Mouse (Mus musculus) midbrain, embryonic 12.5 days (tissue): Measurements from ENCODE around the gene Mblac1. TPM values are rescaled to one million over a fixed set of nuclear protein-coding genes. Genes with fewer than 3 reads are reported as not detected.

Experiments
- ATAC-seq: fragments of 200-750 bp; cut with Nextera tagmentation; 2 replicates; pipeline ENCODE4 v1.8.0; 2017; ENCODE audit warnings: low read depth, moderate TSS enrichment, moderate library complexity; ENCODE audit not compliant: low FRiP score
- H3K27ac ChIP-seq: fragments of 300-500 bp; sonication (generic); replicated peaks from 2 replicates; pipeline ENCODE4 v1.5.1; 2016; ENCODE audit warnings: mild to moderate bottlenecking
- H3K27me3 ChIP-seq: fragments of 300-500 bp; sonication (generic); 2 replicates; pipeline ENCODE4 v1.6.1; 2016; ENCODE audit warnings: mild to moderate bottlenecking
- H3K36me3 ChIP-seq: fragments of 300-500 bp; sonication (generic); 2 replicates; pipeline ENCODE4 v1.6.1; 2016
- H3K4me1 ChIP-seq: fragments of 300-500 bp; sonication (generic); 2 replicates; pipeline ENCODE4 v1.6.1; 2016
- H3K4me2 ChIP-seq: fragments of 300-500 bp; sonication (generic); replicated peaks from 2 replicates; pipeline ENCODE4 v1.6.1; 2016; ENCODE audit warnings: mild to moderate bottlenecking, moderate library complexity
- H3K4me3 ChIP-seq: fragments of 300-500 bp; sonication (generic); 2 replicates; pipeline ENCODE4 v1.5.1; 2016; ENCODE audit warnings: mild to moderate bottlenecking
- H3K9ac ChIP-seq: fragments of 300-500 bp; sonication (generic); replicated peaks from 2 replicates; pipeline ENCODE4 v1.6.1; 2016; ENCODE audit warnings: mild to moderate bottlenecking, moderate library complexity
- H3K9me3 ChIP-seq: fragments of 300-500 bp; sonication (generic); 2 replicates; pipeline ENCODE4 v1.6.1; 2016; ENCODE audit warnings: mild to moderate bottlenecking
- WGBS: fragments of 180-500 bp; shearing (Covaris S2); methylation state at CpG from one replicate; pipeline ENCODE4 v1.1.7; 2016; 5-methylcytosine and 5-hydroxymethylcytosine counted together
- polyA plus RNA-seq: library from polyadenylated mRNA; unstranded; fragments of >200 nt; fragmentation: Nextera tagmentation; extraction: Ambion mirVana; gene quantifications from 2 replicates; pipeline ENCODE4 v1.2.1, GENCODE M21; 2016

Mblac1 gene
- polyA plus RNA-seq = 11.6 and 12.2 TPM in 2 replicates

DNA sequence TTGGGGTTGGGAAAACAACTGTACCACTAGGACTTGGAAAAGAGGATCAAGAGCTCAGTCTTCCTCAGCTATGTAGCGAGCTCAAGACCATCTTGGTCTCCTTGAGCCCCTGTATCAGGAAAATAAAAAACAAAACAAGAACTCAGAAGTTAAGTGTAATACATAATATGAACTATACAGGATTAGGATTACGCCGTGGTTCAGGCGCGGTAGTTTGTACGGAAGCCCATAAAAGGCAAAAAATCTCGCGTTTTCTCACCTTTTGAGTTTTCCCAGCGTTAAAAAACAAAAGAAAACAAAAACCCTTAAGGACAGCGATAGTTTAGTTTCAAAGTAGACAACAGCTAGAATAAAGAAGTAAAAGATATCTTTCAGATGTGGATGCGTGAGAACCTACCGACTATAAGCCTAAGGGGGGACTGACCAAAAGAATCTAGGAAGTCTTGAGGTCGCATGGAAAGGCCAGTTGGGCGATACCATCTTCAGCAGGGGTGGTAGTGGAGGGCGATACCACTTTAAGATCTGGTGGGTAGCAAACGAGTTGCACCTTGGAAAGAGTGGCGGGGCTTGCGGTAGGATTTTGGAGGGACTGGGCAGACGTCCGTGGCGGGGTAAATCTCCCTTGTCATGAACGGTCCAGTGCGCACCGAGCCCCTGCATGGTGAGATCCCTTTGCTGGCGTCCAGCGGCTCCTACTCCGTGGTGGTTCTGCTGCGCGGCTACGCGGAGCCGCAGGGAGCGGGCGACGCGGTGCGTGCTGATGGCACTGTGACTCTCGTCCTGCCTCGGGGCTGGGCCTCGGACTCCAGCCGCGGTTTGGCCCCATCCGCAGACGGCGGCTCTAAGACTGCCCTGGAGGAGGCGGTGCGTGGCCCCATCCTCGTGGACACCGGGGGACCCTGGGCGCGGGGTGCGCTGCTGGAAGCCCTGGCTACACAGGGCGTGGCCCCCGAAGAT, at the start of gene Mblac1:
Mblac1 (plus strand) TSS at position 544 of the 957 bp plus-strand sequence.
- Histone ChIP-seq H3K27me3 (no peaks in the 10 kb centered on the region), H3K9me3 (no peaks in the 10 kb centered on the region), H3K9ac (peak within 1 kb of the TSS; percentile 83), H3K36me3 (peaks cover 35% of the 10 kb centered on the region), H3K4me3 (peak within 1 kb of the TSS; percentile 60), H3K4me1 (peaks cover 9% of the 10 kb centered on the region; the same call in 1 of the 2 replicates), H3K27ac (peak within 1 kb of the TSS; percentile 84), H3K4me2 (peak within 1 kb of the TSS; percentile 94)
- ATAC-seq = peak; percentile 84
- WGBS = 10% methylated on average over 54 of the region's 54 CpGs

DNA sequence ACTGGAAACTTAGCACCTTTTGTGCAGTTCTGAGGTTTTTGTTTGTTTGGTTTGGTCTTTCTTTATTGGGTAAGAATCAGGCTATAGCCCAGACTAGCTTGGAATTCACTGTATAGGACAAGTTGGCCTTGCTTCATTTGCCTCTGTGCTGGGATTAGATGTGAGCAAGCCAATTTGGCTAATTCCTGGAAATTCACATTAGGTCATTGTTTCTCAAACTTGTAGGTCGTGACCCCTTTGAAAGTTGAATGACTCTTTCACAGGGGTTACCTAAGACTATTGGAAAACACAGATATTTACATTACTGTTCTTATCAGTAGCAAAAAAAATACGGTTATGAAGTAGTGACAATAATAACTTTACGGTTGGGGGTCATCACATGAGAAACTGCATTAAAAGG, 39.7 kb upstream of the Mblac1 start:
- H3K27ac ChIP-seq = no peak overlapping the region

DNA sequence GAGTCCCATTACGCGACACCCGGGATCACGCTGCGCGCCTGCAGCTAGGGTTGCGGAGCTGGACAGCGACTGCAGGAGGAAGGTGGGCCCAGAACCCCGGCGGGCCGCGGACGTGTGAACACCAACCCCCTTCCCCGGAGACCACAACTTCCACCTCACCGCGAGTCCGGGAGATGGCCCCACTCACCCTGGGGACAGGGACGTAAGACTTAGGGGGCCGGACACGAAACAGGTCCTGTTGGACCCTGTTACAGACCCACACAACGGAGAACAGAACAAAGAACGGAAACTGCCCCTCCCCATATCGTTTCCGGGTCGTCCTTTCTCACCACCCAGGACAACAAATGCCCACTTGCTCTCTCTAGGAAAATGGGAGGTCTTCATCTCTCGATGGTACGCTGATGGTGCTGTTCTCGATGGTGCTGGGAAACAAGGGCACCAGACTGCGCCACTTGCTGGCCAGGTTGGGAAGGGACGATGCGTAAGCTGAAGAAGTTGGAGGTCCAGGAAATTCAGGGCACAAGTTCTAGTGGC, 38.6 kb upstream of the Mblac1 start, which contains the start of gene Zfp113:
Zfp113 (minus strand) TSS at position 302 of the 534 bp plus-strand sequence.
- Histone ChIP-seq H3K9ac (peak within 1 kb of the TSS; percentile 81), H3K4me3 (peak within 1 kb of the TSS; percentile 69), H3K4me1 (peaks cover 9% of the 10 kb centered on the region), H3K36me3 (peaks cover 22% of the 10 kb centered on the region), H3K27me3 (no peaks in the 10 kb centered on the region), H3K4me2 (peak within 1 kb of the TSS; percentile 71), H3K27ac (peak within 1 kb of the TSS; percentile 94), H3K9me3 (no peaks in the 10 kb centered on the region)
- ATAC-seq = peak; percentile 96
- WGBS = 0% methylated on average over 31 of the region's 31 CpGs

More for the DNA sequence above, 39.7 kb upstream of the Mblac1 start:
- Histone ChIP-seq H3K4me1 (peaks cover 9% of the 10 kb centered on the region), H3K9ac (peak overlapping the region; percentile 81), H3K36me3 (peaks cover 28% of the 10 kb centered on the region), H3K9me3 (no peaks in the 10 kb centered on the region), H3K4me3 (peak overlapping the region; percentile 69), H3K27me3 (no peaks in the 10 kb centered on the region), H3K4me2 (peak overlapping the region; percentile 71)
- ATAC-seq = no peak
- WGBS = 91% methylated on average over 3 of the region's 3 CpGs

DNA sequence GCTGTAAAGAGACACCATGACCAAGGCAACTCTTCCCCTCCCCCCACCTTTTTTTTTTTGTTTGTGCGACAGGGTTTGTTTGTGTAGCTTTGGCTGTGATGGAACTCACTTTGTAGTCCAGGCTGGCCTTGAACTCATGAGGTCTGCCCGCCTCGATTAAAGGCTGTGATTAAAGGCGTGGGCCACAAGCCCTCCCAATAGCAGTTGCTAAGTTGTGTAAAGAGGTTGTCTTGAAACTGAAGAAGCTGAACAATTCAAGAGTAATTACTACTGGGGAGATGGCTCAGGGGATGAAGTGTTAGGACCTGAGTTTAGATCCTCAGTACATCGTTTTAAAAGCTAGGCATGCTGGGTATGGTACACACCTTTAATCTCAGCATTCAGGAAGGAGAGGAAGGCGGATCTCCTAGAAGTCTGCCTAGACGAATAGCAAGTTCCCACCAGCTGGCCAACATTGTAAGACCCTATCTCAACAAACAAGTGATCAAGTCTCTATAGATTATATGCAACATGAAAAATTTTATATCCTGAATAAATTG, 33.8 kb upstream of the Mblac1 start:
- Histone ChIP-seq H3K27me3 (no peaks in the 10 kb centered on the region), H3K4me3 (peak overlapping the region; percentile 69), H3K4me1 (peaks cover 12% of the 10 kb centered on the region), H3K9me3 (no peaks in the 10 kb centered on the region), H3K9ac (peak overlapping the region; percentile 32; the same call in 1 of the 2 replicates), H3K4me2 (peak overlapping the region; percentile 56), H3K36me3 (peaks cover 30% of the 10 kb centered on the region), H3K27ac (peak overlapping the region; percentile 57; the same call in 1 of the 2 replicates)
- 69% methylated on average over 7 of the region's 7 CpGs for WGBS
- ATAC-seq = peak; percentile 12

DNA sequence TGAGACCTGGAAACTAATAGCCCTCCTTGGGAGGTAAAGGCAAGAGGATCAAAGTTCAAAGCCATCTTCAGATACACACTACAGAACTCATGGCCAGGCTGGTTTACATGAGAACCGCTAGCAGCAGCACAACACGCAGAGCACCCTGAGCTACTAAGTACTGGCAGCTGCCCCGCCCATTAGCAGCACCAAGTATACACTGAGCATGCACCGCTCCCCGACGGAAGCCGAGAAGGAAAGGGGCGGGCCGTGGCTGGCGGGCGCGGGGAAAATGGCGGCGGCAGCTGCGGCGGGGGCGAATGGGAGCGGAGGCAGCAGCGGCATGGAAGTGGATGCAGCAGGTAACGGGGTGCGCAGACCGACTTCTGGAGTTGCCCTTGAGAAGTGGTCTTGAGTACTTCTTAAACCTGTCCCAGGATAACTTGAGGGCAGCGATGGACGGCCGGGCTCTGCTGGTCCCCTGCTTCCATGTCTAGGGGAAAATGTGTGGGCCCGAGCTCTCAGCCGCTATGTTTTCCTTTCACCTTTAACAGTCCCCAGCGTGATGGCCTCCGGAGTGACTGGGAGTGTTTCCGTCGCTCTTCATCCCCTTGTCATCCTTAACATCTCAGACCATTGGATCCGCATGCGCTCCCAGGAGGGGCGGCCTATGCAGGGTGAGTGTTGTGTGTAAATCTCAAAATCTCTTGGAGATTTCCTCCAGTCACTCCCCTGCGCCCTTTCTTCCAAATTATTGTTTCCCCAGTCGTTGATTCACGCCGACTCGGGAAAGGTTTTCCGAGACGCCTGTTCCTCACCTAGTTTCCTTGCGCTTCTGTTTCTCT, 33.1 kb upstream of the Mblac1 start, which contains the start of gene Cops6:
Cops6 (plus strand) TSS at position 230 of the 824 bp plus-strand sequence.
- Histone ChIP-seq H3K27ac (peak within 1 kb of the TSS; percentile 57), H3K9ac (peak within 1 kb of the TSS; percentile 65), H3K36me3 (peaks cover 37% of the 10 kb centered on the region), H3K9me3 (no peaks in the 10 kb centered on the region), H3K4me2 (peak within 1 kb of the TSS; percentile 56), H3K27me3 (no peaks in the 10 kb centered on the region), H3K4me1 (peaks cover 12% of the 10 kb centered on the region), H3K4me3 (peak within 1 kb of the TSS; percentile 69)
- under 1% methylated on average over 42 of the region's 42 CpGs for WGBS
- ATAC-seq = peak; percentile 95

DNA sequence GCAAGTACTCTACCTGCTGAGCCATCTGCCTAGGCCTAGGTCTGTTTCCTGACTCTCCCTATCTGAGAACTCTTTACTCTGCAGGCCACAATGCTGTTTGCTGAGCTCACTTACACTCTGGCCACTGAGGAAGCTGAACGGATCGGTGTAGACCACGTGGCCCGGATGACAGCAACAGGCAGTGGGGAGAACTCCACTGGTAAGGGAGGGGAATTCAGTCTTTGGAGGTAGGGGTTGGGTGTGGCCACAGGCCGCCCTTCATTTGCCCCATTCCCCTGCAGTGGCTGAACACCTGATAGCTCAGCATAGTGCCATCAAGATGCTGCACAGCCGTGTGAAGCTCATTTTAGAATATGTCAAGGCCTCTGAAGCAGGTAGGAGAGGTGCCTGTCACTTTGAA, 31.1 kb upstream of the Mblac1 start:
- H3K9ac ChIP-seq = no peak overlapping the region
- peaks cover 15% of the 10 kb centered on the region for H3K4me1 ChIP-seq
- H3K4me3 ChIP-seq = no peak overlapping the region
- peaks cover 57% of the 10 kb centered on the region for H3K36me3 ChIP-seq
- no peak overlapping the region for H3K4me2 ChIP-seq
- ATAC-seq = no peak
- WGBS = 88% methylated on average over 6 of the region's 6 CpGs
- no peaks in the 10 kb centered on the region for H3K27me3 ChIP-seq
- no peaks in the 10 kb centered on the region for H3K9me3 ChIP-seq
- H3K27ac ChIP-seq = no peak overlapping the region

DNA sequence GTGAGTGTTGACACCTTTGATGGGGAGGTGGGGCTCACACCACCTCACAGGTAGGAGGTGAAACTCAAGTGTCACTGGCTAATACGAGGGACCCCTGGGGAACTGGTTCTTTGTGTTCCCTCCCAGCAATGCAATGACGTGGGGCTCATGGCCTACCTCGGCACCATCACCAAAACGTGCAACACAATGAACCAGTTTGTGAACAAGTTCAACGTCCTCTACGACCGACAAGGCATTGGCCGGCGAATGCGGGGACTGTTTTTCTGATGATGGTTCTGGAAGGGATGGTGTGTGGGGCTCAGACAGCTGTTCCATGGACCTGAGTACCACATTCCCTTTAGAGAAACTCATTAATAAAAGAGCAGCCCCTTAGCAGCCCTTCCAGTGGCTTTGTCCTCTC, 30.5 kb upstream of the Mblac1 start:
- H3K9ac ChIP-seq = no peak overlapping the region
- WGBS = 62% methylated on average over 10 of the region's 10 CpGs

DNA sequence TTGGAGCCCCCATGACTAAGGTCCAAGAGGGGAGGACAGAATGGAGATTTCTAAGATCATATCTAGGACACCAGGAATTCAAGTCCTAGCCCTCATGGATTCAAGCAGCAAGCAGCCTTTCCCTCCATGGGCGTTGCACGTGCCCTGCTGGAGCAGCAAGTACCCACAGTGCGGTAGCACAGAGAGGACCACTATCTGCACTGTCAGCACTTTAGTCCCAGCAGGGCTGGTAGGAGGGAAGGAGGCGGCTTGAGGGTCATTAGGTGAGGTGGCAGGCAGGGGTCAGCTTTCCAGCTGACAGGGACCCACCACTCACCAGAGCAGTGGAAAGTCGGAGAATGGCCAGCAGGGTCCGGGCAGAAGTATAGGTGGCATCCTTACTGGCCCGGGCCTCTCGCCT, 28.5 kb upstream of the Mblac1 start:
- no peak overlapping the region for H3K4me3 ChIP-seq

More for the DNA sequence above, 30.5 kb upstream of the Mblac1 start:
- no peak for ATAC-seq
- H3K4me1 ChIP-seq = peaks cover 15% of the 10 kb centered on the region
- no peaks in the 10 kb centered on the region for H3K27me3 ChIP-seq
- H3K4me2 ChIP-seq = no peak overlapping the region
- no peaks in the 10 kb centered on the region for H3K9me3 ChIP-seq
- no peak overlapping the region for H3K4me3 ChIP-seq
- peaks cover 63% of the 10 kb centered on the region for H3K36me3 ChIP-seq
- no peak overlapping the region; the same call in 1 of the 2 replicates for H3K27ac ChIP-seq

DNA sequence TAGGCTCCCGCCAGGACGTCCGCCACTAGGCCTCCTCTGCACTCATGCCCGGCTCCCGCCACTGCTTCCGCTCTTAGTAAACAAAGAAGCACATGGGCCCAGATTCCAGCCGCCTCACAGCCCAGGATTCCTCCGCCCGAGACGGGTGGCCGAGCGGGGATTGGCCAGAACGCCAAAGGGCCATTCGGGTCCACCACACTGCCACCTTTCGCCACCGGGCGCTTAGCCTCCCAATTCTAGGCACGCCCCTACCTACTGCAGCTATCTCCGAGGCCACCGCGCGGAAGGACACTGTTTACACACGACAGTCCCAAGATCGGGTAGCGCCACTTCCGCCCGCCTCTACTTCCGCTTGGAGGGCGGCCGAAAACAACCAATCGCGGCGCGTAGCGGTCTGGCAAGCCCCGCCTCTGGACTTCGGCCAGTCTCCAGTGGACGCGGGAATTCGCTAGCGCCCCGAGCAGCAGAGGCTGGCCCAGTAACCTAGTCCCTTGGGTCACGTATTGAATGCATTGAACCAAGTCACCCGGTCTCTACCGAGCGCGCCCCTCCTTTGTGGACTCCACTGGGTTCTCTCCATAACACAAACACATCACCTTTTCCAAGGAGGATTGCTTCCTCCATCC, 23.1 kb upstream of the Mblac1 start:
- WGBS = under 1% methylated on average over 47 of the region's 47 CpGs

More for the DNA sequence above, 28.5 kb upstream of the Mblac1 start:
- H3K36me3 ChIP-seq = peaks cover 75% of the 10 kb centered on the region
- H3K4me2 ChIP-seq = no peak overlapping the region
- no peak overlapping the region for H3K9ac ChIP-seq
- H3K4me1 ChIP-seq = peaks cover 24% of the 10 kb centered on the region
- 87% methylated on average over 8 of the region's 8 CpGs for WGBS
- no peaks in the 10 kb centered on the region for H3K27me3 ChIP-seq
- H3K27ac ChIP-seq = no peak overlapping the region
- ATAC-seq = no peak
- no peaks in the 10 kb centered on the region for H3K9me3 ChIP-seq

DNA sequence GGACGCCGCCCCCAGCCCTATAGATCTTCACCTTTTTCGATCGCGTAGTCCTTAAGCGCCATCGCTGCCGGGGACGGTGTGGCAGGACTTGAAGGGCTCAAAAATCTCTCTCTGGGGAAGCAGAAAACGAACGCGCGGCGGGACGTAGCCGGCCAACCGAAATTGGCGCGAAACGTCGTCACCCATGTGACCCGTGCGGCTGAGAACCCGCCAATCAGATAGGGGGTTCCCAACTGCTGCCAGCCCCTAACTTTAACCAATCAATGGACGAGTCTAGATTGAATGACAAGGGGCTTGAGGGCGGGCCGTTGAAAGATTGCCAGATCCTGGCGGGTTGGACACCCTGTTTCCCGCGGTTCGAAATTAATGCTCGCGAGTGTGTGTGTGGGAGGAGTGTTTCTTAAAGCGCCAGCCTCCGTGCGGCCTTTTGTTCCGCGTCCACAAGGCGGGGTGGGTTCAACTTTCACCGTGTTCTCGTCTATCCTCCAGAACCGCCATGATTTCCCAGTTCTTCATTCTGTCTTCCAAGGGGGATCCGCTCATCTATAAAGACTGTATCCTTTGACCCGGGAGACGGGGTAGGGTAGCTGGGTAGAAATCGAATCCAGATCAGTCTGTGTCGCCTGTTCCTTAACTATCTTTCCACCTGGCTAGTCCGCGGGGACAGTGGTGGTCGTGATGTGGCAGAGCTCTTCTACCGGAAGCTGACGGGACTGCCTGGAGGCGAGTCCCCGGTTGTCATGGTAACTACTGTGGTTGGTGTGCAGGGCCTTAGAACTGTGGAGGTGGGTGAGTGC, 22.2 kb upstream of the Mblac1 start, which contains the start of the genes Ap4m1 and Mcm7:
Ap4m1 (plus strand) TSS at position 308 of the 797 bp plus-strand sequence.
Mcm7 (minus strand) TSS at position 728 of the 797 bp plus-strand sequence.
- no peaks in the 10 kb centered on the region for H3K9me3 ChIP-seq
- peak within 1 kb of the TSS; percentile 92 for H3K27ac ChIP-seq
- ATAC-seq = peak; percentile 89
- under 1% methylated on average over 54 of the region's 54 CpGs for WGBS
- H3K4me3 ChIP-seq = peak within 1 kb of the TSS; percentile 80
- H3K4me1 ChIP-seq = peaks cover 20% of the 10 kb centered on the region
- no peaks in the 10 kb centered on the region for H3K27me3 ChIP-seq
- peak within 1 kb of the TSS; percentile 80 for H3K9ac ChIP-seq
- H3K4me2 ChIP-seq = peak within 1 kb of the TSS; percentile 90
- H3K36me3 ChIP-seq = peaks cover 61% of the 10 kb centered on the region

More for the DNA sequence above, 23.1 kb upstream of the Mblac1 start:
- Histone ChIP-seq H3K36me3 (peaks cover 61% of the 10 kb centered on the region), H3K27ac (peak overlapping the region; percentile 92), H3K4me2 (peak overlapping the region; percentile 90), H3K9ac (peak overlapping the region; percentile 80), H3K4me1 (peaks cover 23% of the 10 kb centered on the region), H3K27me3 (no peaks in the 10 kb centered on the region), H3K9me3 (no peaks in the 10 kb centered on the region), H3K4me3 (peak overlapping the region; percentile 80)
- peak; percentile 89 for ATAC-seq
